Mouse (Mus musculus): ENCODE data around the gene Fgfr3.

DNA sequence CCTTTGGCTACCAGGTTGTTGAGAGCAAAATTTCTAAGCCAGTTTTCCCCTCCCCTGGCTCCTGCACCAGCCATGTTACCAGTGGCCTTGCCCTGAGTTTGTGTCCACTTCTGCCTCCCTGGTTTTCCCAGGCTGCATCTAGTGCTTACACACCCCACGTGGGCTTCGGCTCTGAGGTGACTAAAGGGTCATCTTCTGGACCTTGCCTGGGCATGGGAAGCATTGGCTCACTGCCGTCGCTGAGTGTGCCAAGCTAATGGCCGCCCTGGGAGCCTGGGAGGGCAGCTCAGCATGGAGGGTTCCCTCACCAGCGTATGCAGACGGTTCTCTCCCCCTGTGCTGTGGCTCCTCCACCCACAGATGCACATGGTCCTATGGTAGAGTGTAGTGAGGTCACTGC lies 7.4 kb downstream of the Fgfr3 start:
- TF ChIP-seq CTCF (IDR thresholded peaks at IDR 0.05; ENCODE audit: extremely low read depth, insufficient read depth, low read length) (no peak), POLR2A (IDR thresholded peaks at IDR 0.05; ENCODE audit: extremely low read depth, insufficient read depth, low read length) (no peak)
